8 mouse cellular contexts compared by ENCODE assay signal in genomic region chr6:47594926-47595623, GRCm38 (mm10). TPM values are rescaled to one million over a fixed set of nuclear protein-coding genes. Genes with fewer than 3 reads are reported as not detected.
DNase-seq lines count a peak whose midpoint lies in the region; ATAC-seq lines count a peak whose summit lies in the region.

TSS of gene Ezh2 (minus strand) at chr6:47595341.

- peak within 1 kb of the TSS; percentile 98 for H3K27ac ChIP-seq in hindbrain, embryonic 15.5 days (replicated peaks)

- peak within 1 kb of the TSS; percentile 95 for H3K9ac ChIP-seq in hindbrain, embryonic 15.5 days

- ATAC-seq in hindbrain, embryonic 15.5 days (ENCODE audit: low FRiP score, low read depth) = peak; percentile 99

- H3K27me3 ChIP-seq in hindbrain, embryonic 15.5 days = no peaks in the 10 kb centered on the region

- no peaks in the 10 kb centered on the region for H3K36me3 ChIP-seq in hindbrain, embryonic 15.5 days

- peak within 1 kb of the TSS; percentile 99 for H3K4me3 ChIP-seq in hindbrain, embryonic 15.5 days

- peak within 1 kb of the TSS; percentile 66 for H3K4me2 ChIP-seq in hindbrain, embryonic 15.5 days

- under 1% methylated on average over 68 of the region's 69 CpGs for WGBS in hindbrain, embryonic 15.5 days

- no peaks in the 10 kb centered on the region for H3K9me3 ChIP-seq in hindbrain, embryonic 15.5 days

- H3K4me1 ChIP-seq in hindbrain, embryonic 15.5 days (replicated peaks) = peaks cover 24% of the 10 kb centered on the region

- DNase-seq in R1 (ENCODE audit: low read depth, low spot score) = peak; percentile 97
- peak; percentile 98 to 99 for DNase-seq in cerebellum, postnatal 25 days
- peak; percentile 90 to 96 for DNase-seq in frontal cortex, postnatal 25 days (ENCODE audit: low spot score in 2 of 2)
- DNase-seq in left cerebral cortex, adult 11 months (ENCODE audit: low spot score) = peak; percentile 91
- peak; percentile 98 for DNase-seq in lung, postnatal 4 days
- peak; percentile 96 for DNase-seq in retina, postnatal 7 days (ENCODE audit: low read depth, low spot score)
- peak; percentile 97 for DNase-seq in urinary bladder, adult 2 months (ENCODE audit: low spot score)

RNA-seq across cellular contexts. Expression of gene Ezh2, which starts in this region (rescaled TPM):
- polyA plus RNA-seq in hindbrain, embryonic 15.5 days (2015; fragmentation: Nextera tagmentation; extraction: Ambion mirVana) = 53.0 and 73.2 TPM in 2 replicates
- 23.6 and 31.8 TPM in 2 replicates for polyA plus RNA-seq in urinary bladder, adult 2 months (2012; rRNA removed)

Comparison
In these comparisons a context has a peak if more than half of its experiments do, and no peak if none do; other contexts are left out.
1. Peak in every context shown above with its lines: DNase-seq, ATAC-seq, H3K4me3 ChIP-seq and H3K27ac ChIP-seq.